Mouse (Mus musculus): Measurements from ENCODE around the gene Dnah8.

- TF ChIP-seq GATA1 (IDR thresholded peaks at IDR 0.05; ENCODE audit: borderline replicate concordance, low read length) (no peak), FLI1 (IDR thresholded peaks at IDR 0.05; ENCODE audit: low read length) (no peak)
Measured at GRCm38 (mm10) chr17:30821115-30821514, 197.0 kb downstream of the Dnah8 start.

Measured in megakaryocyte, embryonic 14.5 days (primary cell).